Mouse (Mus musculus) kidney, adult 11 months (tissue): ENCODE results near the gene Daglb.
"Not testable (repeated sequence)": the region's sequence is repeated elsewhere in the genome, so short reads cannot be mapped to it uniquely, and the experiment has no call there.

Experiments used
- DNase-seq: peaks from one replicate; pipeline ENCODE4 v3.0.0; 2022

Gene Daglb

DNA sequence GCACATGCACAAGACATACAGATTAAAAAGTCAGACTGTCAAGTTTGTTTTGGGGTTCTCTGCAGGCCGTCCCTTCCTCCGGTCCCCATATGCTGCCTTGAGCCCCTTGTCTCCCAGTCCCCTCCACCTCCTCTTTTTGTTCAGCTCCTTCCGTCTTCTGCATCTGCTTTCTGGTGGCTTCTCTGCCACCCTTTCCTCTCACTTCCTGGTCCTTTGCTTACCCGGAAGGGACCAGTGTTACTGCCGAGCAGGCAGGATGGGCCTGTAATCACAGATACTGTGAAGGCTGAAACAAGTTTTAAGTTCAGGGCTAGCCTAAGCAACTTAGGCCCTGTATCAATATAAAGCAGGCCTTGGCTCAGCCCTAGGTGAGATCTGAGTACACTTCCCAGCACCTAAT is 23.6 kb downstream of the Daglb start:
- no peak for DNase-seq

- no peak for DNase-seq
Observed at GRCm38 (mm10) chr5:143489749-143490342, 25.5 kb downstream of the Daglb start.

DNA sequence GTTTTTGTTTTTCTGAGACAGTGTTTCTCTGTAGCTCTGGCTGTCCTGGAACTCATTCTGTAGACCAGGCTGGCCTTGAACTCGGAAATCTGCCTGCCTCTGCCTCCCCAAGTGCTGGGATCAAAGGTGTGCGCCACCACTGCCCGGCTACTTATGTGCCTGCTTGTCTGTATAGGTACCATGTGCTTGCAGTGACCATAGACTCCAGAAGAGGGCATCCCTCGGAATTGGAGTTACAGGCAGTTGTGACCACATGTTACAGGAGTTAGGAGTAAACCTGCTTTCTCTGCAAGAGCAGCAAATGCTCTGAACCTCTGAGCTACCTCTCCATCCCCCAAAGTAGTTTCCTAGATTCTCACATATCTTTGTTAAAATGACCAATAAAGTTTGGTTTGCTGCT is 27.4 kb downstream of the Daglb start:
- DNase-seq: no peak

GRCm38 (mm10) chr5:143493163-143493562 is 28.8 kb downstream of the Daglb start:
- no peak for DNase-seq

DNA sequence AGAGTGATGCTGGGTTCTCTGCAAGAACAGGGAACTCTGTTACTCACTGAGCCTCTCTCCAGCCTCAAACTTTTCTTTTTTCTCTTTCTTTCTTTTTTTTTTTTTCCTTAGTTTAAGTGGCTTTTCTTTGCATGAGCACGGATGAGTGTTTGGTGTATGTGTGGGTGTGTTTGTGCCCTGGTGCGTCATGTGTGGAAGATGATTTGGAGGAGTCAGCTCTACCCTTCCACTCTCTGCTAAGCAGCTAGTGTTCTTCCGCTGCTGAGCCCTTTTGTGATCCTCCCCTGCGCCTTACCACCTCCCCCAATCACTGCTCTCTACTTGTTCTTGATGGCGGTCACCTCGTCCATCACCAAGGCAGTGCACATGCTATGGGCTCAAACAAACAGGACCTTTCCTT is 31.3 kb downstream of the Daglb start:
- no peak for DNase-seq

DNA sequence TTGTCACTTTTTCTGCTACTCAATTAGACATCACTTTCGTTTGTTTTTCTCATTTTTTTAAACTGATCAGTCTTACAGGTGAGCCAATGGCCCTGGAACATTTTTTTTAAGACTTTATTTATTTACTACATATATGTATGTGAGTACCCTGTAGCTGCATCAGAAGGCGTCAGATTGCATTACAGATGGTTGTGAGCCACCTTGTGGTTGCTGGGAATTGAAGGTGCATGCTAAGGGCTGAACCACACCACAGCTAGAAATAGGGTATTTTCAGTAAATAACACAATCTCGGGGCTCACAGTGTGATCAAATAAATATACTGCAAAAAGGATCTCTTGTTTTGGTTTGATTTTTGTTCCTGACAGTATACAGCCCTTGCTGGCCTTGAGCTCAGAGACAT is 33.1 kb downstream of the Daglb start:
- no peak for DNase-seq

DNA sequence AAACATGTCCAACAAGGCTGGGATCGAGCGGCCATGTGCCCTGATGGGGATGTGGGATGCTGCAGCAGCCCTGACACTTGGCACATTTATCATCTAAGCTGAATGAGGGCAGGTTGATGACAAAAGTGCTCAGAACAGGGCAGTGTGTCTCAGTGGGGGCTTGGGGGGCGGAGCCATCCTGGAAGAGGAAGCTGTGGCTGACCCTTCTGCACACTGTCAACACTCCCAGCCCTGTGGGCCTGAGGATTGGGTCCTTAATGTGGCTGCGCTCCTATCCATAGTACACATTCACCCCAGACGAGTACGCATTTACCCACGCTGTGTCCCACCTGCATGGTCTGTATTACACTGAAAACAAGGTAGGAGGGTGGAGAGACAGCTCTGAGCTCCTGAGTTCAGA is 34.8 kb downstream of the Daglb start:
- DNase-seq: no peak

- no peak for DNase-seq
Observed at GRCm38 (mm10) chr5:143499686-143500085, 35.3 kb downstream of the Daglb start.

DNA sequence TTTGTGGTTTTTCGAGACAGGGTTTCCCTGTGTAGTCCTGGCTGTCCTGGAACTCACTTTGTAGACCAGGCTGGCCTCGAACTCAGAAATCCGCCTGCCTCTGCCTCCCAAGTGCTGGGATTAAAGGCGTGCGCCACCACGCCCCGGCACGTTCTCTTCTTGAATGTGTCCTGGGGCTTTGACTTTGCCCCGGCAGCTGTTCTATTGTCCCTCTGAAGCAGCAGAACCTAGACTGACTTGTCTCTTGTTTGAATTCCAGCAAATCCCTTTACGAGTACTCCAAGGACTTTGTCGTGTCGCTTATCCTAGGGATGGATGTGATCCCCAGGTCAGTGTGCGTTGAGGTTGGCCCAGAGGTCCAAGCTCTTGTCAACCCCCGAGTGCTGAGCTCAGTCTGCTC is 36.3 kb downstream of the Daglb start:
- DNase-seq: not testable (repeated sequence)

DNA sequence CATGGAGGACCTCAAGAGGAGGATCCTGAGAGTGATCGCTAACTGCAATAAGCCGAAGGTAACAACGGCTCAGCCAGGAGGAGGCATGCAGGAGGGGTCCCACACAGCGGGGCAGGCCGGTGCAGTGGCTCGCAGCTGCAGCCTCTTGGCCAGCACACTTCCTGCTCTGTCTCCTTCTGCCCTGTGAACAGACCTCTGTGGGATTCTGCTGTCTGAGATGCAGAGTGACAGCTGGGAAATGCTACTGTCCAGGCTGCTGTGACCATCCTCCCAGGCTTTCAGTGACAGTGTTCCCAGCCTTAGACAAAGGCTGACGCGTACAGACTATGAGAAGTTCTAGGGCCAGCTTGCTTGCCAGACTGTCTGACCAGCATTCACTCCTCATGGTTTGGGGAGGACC is 36.8 kb downstream of the Daglb start:
- DNase-seq: no peak

GRCm38 (mm10) chr5:143501649-143502048 is 37.3 kb downstream of the Daglb start:
- no peak for DNase-seq

GRCm38 (mm10) chr5:143502899-143503557 is 38.6 kb downstream of the Daglb start:
- DNase-seq: no peak

DNA sequence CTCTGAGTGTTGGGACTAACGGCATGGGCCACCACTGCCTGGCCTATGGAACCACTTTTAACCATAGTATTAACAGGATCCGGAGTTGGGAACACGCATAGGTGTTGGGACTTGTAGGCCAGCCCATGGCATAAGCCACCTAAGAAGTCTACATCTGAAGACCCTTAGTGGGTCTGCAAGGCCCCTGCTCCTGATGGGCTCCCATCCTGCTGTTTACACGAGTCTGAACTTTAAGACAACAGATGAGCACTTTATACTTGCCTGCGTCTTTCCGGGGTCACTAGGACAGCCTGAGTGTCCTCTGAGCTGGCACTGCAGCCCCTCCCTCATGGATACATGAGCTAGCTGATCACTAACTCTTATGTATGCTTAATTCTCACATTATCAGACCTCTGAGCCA is 39.4 kb downstream of the Daglb start:
- DNase-seq: no peak

DNA sequence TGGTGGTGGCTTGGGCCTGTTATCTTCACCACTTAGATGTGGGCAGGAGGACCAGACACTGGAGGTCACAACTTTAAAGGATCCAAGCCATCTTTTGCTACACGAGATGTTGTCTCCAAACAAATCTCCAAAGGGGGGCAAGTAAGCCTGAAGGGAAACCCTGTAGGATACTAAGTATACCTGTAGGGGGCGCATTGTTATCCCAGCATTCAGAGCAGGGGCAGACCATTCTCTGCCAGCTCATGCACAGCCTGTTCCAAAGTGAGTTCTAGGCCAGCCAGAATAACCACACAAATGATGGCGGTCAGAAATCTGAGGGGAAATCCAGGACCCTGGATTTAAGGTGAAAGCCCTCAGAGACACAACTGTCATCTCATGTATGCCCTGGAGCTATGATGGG is 40.1 kb downstream of the Daglb start:
- DNase-seq: no peak

- DNase-seq: no peak
Observed at GRCm38 (mm10) chr5:143505056-143505455, 40.7 kb downstream of the Daglb start.

DNA sequence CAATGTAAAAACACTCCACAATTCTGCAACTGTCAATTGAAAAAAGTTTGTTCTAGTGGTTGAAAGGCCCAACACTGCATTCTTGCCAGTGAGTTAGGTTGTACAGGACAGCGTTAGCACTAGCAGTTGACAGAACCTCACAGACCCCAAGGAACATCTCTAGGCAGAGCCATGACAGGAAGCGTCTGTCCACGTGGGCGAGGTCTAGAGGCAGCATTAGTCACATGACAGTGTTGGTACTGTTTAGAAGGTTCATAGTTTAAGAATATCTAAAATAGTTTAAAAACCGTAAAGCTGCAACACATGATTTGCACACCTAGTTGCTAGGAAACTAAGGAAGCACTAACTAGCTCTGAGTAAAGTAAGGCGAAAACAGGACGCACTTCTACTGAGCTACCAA is 41.2 kb downstream of the Daglb start:
- DNase-seq: no peak

DNA sequence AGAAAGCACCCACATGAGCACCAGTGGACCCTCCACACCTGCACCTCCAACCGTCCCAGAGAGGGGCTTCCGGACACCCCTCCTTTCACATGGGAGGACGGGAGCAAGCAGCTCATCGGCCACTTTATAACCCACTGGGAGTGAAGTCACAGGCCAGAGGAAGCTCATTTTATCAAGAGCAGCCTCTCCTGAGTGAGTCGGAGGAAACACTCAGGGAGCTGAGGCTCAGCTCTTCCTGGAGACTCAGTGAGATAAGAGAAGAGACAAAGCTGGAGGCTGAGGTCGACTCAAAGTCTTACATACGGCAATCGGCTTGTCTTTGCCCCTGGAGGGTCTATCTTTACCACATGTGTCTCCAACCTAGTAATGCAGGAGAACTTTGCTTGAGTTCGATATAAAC is 44.9 kb downstream of the Daglb start:
- no peak for DNase-seq

DNA sequence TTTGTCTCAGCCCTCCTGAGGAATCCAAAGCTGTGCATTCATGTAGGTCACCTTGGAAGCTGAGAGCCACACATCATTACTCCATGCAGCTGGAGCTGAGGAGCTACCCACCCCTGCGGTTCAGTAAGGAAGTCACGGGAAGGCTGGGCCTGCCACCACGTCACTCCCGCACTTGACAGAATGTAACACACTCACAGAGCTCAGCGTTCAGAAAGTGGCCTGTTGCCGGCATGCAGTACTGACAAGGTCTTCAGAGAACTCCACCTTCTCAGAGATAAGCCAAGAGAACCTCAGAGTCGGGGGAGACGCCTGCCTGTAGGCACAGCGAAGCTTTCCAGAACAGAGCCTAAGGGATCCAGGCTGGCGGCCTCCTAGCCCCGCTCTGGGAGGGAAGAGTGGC is 45.4 kb downstream of the Daglb start:
- DNase-seq: no peak

GRCm38 (mm10) chr5:143511577-143511976 is 47.2 kb downstream of the Daglb start:
- DNase-seq: no peak

DNA sequence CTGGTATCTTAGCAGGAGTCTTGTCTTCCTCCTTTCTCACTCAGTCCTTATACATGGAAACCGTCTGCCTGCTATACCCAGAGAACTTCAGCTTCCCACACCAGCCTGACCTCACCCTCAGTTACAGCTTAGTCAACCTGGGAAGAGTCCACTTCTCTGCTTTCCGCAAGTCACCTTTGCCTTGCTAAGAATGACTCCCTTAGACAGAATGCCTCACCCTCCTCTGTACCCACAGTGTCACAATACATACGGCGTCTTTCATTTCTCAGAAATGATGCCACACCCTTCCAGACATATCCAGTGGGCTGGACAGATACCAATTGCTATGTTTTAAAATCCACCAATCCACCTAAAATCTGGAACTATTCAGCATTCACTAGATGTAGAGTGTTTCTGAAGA is 47.9 kb downstream of the Daglb start:
- DNase-seq: no peak

DNA sequence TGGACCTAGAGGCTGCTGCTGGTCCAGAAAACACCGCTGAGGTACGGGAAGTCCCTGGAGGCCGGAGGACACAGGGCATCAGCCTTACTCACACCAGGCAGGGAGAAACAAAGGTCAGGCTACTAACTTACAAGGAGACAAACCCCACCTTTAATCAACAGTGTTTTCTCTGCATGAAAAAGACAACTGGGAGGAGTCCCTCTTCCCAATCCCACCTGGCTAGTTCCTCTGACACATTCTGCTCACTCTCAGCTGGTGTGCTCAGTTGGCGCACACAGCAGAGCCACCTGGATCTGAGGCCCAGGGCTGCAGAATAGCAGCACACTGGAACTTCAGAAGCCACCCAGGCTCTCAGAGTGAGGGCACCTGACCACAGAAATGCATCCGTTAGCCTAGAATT is 50.5 kb downstream of the Daglb start:
- no peak for DNase-seq

- DNase-seq: no peak
Observed at GRCm38 (mm10) chr5:143517005-143517404, 52.6 kb downstream of the Daglb start.

DNA sequence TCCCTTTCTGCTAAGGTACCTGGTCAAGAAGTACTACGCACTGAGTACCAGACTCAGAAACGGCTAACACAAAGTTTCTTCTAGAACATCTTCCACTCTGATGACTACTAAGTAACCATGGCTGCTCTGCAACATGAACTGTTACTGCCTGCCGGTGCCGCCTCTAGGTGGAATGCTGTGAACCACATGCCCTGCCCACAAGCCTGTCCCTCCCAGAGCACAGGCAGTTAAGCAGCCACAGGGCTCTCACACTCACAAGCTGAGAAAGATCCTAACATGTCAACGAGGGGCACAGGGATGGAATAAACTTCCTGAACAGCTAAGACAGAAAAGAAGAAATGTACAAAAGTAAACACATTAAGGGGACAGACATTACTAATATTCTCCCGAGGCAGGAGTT is 53.1 kb downstream of the Daglb start:
- no peak for DNase-seq

- no peak for DNase-seq
Observed at GRCm38 (mm10) chr5:143518045-143518591, 53.7 kb downstream of the Daglb start.

DNA sequence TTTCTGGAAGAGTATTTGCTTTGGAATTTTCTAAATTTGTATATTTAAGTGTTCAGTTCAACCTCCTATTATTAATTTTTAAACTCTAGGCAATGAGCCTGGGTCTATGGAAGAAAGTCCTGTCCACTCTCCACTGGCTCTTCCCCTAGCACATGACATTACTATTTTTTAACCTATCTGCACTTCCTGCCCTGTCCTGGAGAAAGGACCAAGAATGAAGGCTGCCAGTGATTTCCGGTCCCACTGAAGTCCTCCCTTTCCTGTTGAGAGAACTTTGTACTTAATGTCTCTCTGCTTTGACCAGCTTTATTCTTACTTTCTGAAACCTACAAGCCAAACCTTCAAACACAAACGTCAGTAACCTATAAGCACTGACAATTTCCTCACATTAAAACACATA is 56.0 kb downstream of the Daglb start:
- DNase-seq: peak; percentile 52
